Mouse (Mus musculus): ENCODE results near the gene Dlg2. TPM values are rescaled to one million over a fixed set of nuclear protein-coding genes. Genes with fewer than 3 reads are reported as not detected.

Gene Dlg2
- total RNA-seq, 2 experiments from 2014 or later, result 61.2 to 113 TPM

DNA sequence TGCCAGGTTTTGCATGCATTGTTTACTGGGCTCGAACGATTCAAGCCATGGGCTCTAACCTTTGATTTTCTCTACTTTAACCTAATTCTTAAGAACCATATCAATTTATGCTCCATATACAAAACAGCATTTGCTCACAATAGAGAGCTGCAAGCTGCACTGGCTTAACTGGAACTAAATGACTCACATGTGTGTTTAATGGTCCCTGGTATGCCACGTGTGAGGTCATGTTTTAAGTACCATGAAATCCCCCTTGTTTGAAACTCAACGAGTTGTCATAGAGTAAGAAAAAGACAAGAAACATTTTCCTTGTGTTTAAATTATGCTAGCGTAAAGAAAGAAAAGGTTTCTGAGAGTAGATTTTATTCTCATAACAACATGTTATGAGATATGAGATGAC, 1772.1 kb downstream of the Dlg2 start:
- no peak for DNase-seq (ENCODE audit: low spot score in 2 of 2)

DNA sequence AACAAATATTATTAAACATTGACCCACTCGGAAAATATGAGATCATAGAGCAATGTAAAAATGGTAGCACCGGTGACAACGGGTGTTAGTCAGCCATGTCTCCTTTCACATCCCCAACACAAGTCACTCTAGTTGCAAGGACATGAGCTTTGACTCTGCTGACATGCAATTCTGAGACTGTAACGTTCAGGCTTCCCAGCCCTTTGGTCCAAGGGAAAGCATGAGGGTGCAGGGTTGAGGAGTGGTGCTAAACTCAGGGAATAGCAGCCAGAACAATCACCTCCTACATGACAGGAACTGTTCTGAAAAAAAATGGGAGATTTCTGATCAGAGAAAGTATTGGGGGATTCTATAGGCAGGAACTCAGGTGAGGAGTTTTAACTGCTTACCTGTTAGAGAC, 1781.7 kb downstream of the Dlg2 start:
- DNase-seq (ENCODE audit: low spot score in 2 of 2), result peak in 1 of 2 experiments; percentile 8

DNA sequence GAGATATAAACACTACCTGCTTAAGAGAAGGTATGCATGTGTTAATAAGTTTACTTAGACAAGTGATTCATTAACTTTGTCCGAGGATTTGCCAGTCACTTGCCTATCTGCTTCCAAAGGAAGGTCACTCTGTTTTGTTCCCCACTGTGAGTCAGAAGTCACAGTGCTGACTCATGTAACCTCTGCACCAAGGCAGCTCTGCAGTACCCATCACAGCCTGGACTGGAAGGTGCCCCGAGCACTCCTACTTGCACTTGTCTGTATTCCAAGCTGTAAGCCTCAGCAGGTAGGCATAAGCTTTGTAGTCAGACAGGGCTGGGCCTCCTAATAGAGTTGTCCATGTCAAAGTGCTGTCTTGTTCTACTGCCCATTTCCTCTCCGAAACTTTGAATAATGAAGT, 1782.2 kb downstream of the Dlg2 start:
- peak in 1 of 2 experiments; percentile 50 for DNase-seq (ENCODE audit: low spot score in 2 of 2)

DNA sequence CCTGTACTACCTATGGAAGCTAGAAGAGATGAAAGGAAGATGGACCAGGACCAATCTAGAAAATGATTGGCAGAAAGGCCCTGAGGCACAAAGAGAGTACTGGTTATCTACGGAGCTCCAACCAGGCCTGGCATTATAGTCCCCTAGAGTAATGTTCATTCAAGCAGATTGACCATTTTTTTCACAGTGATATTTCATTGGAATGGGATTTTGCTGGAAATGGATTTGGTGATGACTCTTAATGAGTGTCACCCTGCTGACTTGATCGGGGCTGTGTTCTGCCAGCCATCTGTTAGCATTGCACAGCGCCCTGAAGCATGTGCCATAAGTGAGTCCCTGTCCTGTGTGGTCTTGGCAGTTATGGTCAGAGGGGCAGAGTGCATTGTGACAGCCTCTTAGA, 1787.9 kb downstream of the Dlg2 start:
- no peak for DNase-seq (ENCODE audit: low spot score in 2 of 2)

DNA sequence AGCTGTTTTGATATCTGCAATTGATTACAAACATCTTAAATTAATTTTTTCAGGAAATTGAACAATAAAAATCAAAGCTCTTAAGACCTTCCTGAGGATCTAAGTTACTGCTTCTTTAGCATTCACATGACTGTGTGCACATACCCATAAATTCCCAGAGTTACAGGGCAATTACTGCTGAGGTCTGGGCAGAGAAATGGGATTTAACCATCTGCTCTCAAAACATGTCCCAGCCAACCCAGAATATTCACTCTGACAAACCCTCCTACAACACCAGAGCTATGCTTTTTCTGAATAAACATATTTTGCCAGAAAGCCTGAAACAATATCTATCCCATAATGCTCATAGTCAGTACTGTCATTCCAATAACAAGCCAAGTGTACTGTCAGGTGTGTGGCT, 1788.5 kb downstream of the Dlg2 start:
- DNase-seq (ENCODE audit: low spot score in 2 of 2), result no peak

DNA sequence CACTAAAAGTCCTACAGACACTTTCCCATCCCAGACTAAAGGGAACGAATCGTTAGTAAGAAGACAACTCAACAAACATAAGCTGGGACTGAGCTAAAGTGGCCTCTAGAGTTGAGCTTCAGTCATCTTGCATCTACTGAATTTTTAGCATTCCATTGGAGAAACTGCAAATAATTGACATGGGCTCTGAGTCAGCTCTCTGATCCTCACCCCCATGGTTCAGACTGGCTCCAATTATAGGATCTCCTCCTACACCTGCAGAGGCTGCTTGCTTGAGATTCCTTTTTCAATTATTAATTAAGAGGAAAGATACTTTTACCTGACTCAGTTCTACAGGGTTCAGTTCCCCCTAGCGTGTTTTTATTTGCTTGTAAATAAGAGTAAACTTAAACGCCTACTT, 1798.9 kb downstream of the Dlg2 start:
- DNase-seq (ENCODE audit: low spot score in 2 of 2), result no peak

DNA sequence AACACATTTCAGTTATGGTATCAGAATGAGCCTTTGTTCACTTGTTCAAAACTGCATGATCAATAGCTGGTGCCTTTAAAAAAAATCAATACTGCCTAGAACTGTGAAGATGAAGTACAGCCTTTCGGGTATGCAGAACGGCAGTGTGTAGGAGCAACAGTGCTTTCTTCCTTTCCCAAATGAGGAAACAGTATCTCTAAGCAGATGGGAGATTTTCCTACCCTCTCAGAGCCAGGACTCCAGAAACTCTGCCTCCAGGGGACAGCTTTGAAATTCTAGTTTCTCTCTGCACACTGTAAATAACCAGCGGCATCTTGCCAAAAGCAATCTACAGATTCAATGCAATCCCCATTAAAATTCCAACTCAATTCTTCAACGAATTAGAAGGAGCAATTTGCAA, 1801.2 kb downstream of the Dlg2 start:
- DNase-seq (ENCODE audit: low spot score in 2 of 2), result no peak

DNA sequence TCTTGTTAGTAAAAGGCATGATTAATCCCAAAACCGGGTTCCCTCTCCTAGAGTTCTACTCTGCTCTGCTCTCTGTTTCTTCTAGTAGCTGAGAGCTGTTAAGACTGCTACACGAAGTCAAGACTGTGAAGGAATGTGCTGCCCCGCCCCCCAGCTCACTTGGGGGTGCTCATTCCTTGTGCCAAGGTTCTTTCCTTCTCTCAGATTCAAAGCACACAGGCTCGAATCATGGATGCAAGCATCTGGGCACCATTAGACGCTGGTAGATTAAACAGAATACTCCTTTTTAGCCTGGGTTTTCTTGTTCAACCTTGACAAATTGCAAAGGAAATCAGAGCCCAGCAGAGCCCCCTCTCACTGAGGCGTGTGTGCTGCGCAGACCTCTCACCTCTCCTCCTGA, 1804.5 kb downstream of the Dlg2 start:
- DNase-seq (ENCODE audit: low spot score in 2 of 2), result no peak

DNA sequence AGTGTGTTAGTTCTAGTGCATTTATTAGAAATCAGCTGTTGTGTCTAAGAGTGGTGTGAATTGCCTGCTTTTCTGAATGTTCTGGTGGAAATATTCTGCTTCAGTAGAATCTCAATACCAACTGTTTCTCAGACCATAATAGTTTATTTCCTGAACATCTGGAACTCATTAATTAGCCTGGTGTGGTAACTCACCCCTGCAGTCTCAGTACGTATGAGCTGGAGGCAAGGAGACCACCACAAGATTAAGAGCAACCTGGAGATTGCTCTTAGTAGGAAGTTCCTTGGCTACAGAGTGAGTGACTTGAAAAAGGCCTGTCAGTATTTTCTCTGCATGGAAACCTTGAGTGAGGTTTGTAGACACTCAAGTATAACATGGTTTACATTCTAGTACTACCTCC, 1810.6 kb downstream of the Dlg2 start:
- DNase-seq (ENCODE audit: low spot score in 2 of 2), result no peak

DNA sequence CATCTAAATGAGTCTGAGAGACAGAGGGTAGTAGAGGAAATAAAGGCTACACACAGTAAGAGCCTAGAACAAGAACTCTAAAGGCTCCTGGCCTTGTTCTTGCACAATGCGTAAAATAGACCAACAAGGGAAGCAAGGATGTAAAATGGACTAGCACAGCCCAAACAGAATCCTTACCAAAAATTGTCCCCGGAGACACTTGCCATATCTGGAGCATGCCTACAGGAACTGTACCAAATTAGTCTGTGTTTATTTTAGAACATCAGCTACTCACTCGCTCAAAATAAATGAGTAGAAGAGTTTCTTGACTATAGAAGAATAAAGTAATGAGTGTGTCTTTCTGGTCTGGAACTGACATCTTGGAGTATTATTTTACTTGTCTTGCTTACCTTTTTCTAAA, 1812.3 kb downstream of the Dlg2 start:
- DNase-seq (ENCODE audit: low spot score in 2 of 2), result no peak

DNA sequence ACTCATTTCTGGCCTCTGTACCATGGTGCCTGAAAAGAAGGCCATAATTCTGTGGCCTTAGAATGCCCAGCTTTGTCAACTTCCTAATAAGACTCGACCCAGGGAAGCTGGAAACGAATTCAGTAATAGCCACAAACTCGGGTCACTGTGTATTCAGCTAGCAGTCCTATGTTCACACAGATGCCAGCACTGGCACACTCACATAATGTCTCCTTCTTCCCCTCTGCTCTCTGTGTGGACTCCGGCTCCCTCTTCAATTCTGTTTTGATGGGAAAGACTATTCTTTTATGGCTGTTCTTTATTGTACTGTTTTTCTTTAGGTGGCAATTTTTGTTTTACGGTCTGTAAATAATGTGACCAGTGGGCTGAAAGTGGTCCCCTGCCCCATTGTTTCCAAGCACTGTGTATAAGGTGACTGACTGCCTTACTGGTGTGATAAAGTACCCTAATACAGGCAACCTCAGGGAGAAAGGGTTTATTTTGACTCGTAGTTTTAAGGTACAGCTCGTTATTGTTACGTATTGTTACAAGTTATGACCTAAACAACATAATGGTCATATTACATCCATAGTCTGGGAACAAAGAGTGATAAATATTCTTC, 1816.5 kb downstream of the Dlg2 start:
- DNase-seq (ENCODE audit: low spot score in 2 of 2), result no peak

DNA sequence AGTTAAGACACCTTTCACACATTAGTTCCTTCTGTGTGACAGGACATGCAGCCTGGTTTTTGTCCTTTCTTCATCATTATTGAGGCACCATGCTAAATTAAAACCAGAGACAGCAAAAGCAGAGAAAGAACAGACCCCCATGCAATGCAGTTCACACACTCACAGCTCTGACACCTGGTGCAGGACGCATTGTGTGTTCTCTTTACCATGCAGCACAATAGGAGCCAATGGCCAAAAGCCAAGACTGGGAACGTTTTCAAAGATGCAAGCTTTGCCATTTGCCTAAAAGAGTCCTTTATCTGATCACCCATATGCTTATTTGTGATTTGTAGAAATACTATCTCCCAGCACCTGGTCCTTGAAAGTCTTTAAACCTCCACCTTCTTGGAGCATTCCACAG, 1824.6 kb downstream of the Dlg2 start:
- DNase-seq (ENCODE audit: low spot score in 2 of 2), result no peak

DNA sequence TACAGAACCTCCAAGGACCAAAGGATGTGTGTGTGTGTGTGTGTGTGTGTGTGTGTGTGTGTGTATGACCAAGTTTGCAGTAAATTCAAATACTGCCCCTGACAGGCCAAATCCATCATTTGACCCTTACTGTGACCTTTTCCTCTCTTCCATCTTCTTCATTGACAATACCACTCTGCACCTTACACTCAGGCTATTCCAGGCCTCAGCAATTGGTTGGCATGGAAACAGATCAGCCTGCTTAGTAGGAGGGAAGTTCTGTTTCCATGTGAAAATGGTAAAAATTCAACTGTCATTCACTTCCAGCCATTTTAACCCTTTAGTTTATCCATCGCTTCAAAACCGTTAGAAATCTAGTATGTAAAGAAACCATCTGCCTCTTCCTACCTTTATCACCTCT, 1831.2 kb downstream of the Dlg2 start:
- no peak for DNase-seq (ENCODE audit: low spot score in 2 of 2)

DNA sequence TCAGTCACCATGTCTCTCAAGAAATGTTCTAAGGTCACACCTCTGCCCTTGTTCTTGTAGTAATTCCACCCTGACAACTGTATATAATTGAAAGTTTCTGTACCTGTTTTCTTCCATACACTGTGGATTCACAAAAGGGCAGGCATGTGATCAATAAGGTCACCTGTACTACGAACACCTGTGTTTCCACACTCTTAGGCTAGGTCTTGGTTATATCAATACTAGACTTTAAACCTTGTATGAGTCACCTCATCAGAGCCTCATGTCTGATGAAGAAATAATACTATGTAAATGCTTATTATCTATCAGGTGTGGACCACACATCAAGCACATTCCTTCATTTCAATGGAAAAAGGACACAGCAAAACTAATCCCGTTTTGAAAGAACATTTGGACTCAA, 1831.7 kb downstream of the Dlg2 start:
- DNase-seq (ENCODE audit: low spot score in 2 of 2), result no peak

DNA sequence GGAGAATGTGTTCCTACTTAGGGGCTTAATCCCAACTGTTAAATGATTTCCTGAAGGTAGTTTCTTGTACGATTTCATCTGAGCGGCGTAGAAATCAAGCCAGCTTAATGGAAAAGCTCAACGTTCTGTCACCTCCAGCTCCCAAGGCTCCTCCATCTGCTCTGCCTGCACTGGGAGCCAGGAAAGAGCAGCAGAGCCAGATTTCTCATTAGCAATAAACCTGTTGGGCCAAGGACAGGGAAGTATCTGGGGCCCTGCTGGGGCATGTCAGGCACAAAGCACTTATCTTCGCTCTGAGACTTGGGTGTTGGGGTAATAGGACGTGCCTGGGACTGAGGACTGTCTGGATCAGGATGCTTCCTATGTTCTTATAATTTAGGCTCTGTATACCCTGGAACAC, 1839.9 kb downstream of the Dlg2 start:
- no peak for DNase-seq (ENCODE audit: low spot score in 2 of 2)

DNA sequence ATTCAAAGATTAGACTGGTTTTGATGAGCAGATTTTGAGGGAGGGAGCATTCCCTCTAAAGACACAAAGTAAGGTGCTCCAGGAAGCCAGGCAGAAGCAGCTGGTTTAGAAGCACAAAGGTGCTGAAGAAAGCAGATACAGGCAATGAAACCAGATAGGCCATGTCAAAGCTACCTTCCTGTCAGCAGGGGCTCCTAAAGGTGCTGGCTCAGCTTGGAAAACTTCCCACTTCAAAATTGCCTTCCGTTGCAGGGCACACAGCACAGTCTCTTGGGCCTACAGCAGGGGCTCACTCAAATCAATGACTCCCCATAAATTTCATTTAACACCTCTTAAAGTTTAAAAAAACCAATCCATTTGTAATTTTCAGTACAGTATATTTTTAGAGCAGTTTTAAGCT, 1843.0 kb downstream of the Dlg2 start:
- DNase-seq (ENCODE audit: low spot score in 2 of 2), result no peak

DNA sequence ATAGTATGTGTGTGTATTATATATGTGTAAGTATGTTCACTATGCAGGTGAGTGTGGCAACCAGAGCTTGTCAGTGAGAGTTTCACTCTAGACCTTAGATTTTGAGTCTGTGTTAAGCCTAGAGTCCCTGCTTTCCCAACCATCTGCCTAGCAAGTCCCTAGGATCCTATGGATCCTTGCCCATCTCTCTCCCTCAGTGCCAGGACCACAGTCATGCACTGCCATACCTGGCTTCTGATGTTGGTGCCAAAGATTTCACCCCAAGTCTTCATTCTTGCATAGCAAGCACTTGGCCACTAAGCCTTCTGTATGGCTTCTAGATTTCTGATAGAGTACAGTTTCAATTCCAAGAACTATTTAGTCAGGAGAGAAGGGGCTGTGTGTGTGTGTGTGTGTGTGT, 1843.7 kb downstream of the Dlg2 start:
- DNase-seq (ENCODE audit: low spot score in 2 of 2), result no peak

DNA sequence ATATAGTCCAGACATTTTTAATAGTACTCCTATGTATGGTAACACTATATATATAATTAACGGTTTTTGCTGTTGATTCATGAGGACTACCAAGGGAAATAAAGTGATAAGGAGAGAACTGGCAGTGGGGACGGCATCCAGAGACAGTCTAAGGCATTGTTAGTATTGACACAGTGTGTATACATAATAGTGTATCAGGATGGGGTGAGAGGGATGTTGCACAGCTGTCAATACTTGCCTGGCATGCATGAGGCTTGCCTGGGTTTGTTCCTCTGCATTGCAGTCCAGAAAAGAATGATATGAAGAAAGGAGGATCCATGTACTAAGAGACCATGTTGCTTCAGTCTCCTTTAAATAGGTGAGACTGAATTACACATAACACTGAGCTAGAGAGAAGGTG, 1845.3 kb downstream of the Dlg2 start:
- DNase-seq (ENCODE audit: low spot score in 2 of 2), result no peak

DNA sequence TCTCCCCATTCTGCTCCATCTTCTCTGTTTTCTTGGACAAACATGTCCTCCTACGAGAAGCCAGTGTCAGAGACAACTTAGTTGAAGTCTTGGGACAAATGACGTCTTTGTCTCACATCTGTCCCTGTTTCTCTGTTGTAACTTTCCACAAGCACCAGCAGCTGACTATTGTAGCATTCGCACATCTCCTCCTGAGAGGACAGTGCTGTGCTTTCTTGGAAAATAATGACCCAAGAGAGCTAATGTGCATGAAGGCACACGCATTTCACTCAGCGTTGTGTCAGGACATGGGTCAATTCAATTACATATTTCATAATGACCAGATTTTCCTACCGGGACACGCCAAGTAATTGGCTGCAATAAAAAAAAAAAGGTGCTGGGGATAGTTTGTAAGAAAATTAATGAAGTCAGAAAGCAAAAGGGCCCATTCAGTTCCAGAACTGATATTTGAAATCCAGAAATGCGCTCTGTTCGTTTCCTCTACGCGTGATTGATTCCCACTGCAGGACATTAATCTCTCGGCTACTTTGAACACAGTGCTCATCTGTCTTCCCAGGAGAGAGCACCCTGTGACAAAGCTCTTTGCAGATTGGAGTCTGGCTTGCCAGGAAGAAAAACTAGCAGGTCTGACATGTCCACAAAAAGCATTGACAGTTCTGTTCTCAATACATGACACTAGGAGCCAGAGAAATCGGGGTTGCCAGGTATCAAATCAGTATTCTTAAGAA, 1846.0 kb downstream of the Dlg2 start:
- no peak for DNase-seq (ENCODE audit: low spot score in 2 of 2)

DNA sequence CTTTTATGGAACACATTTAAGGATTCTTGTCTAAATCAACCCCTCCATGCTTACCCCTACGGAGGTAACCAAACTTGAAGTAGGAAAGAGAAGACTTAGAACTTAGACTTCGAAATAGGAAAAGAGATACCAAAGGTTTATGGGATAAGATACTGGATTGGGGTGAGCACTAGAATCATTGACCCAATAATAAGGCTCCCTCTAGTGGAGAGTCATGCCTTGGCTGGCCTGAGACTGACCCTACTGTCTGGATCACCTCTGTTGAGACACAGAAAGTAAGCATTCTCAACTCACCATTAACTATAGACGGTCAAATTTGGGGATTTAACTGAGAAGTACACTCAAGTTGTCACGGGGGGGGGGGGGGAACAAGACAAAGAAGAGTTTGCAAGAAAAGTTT, 1847.2 kb downstream of the Dlg2 start:
- DNase-seq (ENCODE audit: low spot score in 2 of 2), result peak; percentile 26 to 27

DNA sequence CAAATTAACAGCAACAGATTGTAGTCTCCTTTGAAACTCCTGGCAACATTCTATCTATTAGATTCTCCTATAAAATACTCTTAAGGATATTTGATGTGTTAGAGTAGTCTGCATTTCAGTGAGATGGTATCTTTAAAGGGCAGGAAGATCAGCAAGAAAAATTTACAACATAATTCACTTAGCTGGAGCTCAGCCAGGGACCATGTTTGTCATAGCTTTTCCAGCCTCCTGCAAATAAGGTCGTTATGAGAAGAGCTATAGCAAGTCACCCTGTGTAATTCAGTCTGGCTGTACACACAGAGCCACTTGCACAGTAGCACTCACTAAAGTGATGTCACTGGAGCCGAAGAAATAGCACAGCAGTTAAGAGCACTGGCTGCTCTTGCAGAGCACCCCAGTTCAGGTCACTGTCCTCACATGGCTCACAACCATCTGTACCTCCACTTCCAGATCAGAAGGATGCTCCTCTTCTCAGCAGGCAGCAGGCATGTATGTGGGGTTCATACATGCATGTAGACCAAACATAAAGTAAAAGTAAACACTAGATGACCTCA, 1850.9 kb downstream of the Dlg2 start:
- DNase-seq (ENCODE audit: low spot score in 2 of 2), result no peak

DNA sequence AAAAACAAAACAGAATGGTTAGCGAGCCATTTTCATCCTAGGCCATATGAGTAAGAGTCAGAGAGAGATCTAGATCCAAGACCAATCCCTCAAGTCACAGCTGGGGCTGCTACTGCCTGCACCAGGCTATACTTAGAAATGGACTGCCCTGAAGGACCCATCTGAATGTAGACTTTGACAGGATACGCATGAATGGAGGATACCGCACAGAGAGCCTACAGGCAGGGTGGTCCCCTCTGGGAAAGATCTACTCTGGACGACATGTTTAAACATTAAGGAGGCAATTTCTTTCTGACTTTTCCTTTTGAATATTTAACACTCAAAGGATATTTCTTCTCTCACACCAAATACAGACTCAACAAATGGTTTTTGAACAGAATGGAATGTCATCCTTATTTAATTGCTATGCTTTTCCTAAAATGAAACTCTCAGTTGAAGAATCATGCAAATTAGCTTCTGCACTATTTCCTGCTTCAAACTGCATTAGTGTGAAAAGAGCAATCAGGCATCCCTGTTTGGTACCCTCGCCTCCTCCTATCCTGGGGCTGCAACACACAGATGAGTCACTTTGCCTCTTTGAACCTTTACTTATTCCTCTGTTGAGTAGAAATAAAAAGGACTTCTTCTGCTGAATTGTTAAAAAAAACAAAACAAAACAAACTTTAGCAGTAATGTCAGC, 1856.9 kb downstream of the Dlg2 start:
- DNase-seq (ENCODE audit: low spot score in 2 of 2), result no peak

Measured in adrenal gland, adult 18-20 months (tissue).